Mouse (Mus musculus): ENCODE results near the gene Shbg. TPM values are rescaled to one million over a fixed set of nuclear protein-coding genes. Genes with fewer than 3 reads are reported as not detected.
"Not testable (repeated sequence)": the region's sequence is repeated elsewhere in the genome, so short reads cannot be mapped to it uniquely, and the experiment has no call there.

The Shbg gene
- polyA plus RNA-seq, 1 experiment from 2014 or later = not detected

GRCm38 (mm10) chr11:69635471-69635870 is 17.8 kb upstream of the Shbg start:
- WGBS = 88% methylated on average over 3 of the region's 3 CpGs

GRCm38 (mm10) chr11:69633128-69633866 is 15.6 kb upstream of the Shbg start:
- H3K9ac ChIP-seq (replicated peaks; ENCODE audit: low read depth, low read length) = peak overlapping the region; percentile 95
- ATAC-seq (ENCODE audit: low read depth) = peak; percentile 62
- under 1% methylated on average over 26 of the region's 50 CpGs for WGBS

More at GRCm38 (mm10) chr11:69635471-69635870, 17.8 kb upstream of the Shbg start:
- peaks cover 8% of the 10 kb centered on the region; the same call in 1 of the 2 replicates for H3K36me3 ChIP-seq (ENCODE audit: control insufficient read depth, insufficient read depth, low read length)
- no peaks in the 10 kb centered on the region for H3K9me3 ChIP-seq (ENCODE audit: control insufficient read depth, low read length)
- 0 out of 2 replicates have a peak overlapping the region, but pooled peaks have one; percentile 17 for H3K4me2 ChIP-seq (ENCODE audit: low read depth, low read length)
- H3K9ac ChIP-seq (replicated peaks; ENCODE audit: low read depth, low read length) = no peak overlapping the region; the same call in 1 of the 2 replicates
- H3K27me3 ChIP-seq (ENCODE audit: control insufficient read depth, insufficient read depth, low read length) = no peaks in the 10 kb centered on the region
- H3K4me1 ChIP-seq (ENCODE audit: control insufficient read depth, insufficient read depth, low read length) = peaks cover 18% of the 10 kb centered on the region
- no peak overlapping the region for H3K27ac ChIP-seq (ENCODE audit: low read depth, low read length)
- no peak overlapping the region for H3K4me3 ChIP-seq (ENCODE audit: low read depth, low read length)
- no peak for ATAC-seq (ENCODE audit: low read depth)

GRCm38 (mm10) chr11:69632284-69633089 is 14.8 kb upstream of the Shbg start, which contains the start of gene Fxr2:
Gene Fxr2, plus strand, starts transcription at chr11:69632990.
- peak within 1 kb of the TSS; percentile 95 for H3K9ac ChIP-seq (replicated peaks; ENCODE audit: low read depth, low read length)
- peak; percentile 98 for ATAC-seq (ENCODE audit: low read depth)
- H3K27ac ChIP-seq (ENCODE audit: low read depth, low read length) = peak within 1 kb of the TSS; percentile 94
- WGBS = under 1% methylated on average over 35 of the region's 56 CpGs
- H3K4me3 ChIP-seq (ENCODE audit: low read depth, low read length) = peak within 1 kb of the TSS; percentile 89
- H3K4me1 ChIP-seq (ENCODE audit: control insufficient read depth, insufficient read depth, low read length) = peaks cover 18% of the 10 kb centered on the region
- no peaks in the 10 kb centered on the region for H3K9me3 ChIP-seq (ENCODE audit: control insufficient read depth, low read length)
- H3K4me2 ChIP-seq (ENCODE audit: low read depth, low read length) = peak within 1 kb of the TSS; percentile 85
- no peaks in the 10 kb centered on the region for H3K27me3 ChIP-seq (ENCODE audit: control insufficient read depth, insufficient read depth, low read length)
- H3K36me3 ChIP-seq (ENCODE audit: control insufficient read depth, insufficient read depth, low read length) = no peaks in the 10 kb centered on the region

More at GRCm38 (mm10) chr11:69633128-69633866, 15.6 kb upstream of the Shbg start:
- Histone ChIP-seq H3K9me3 (ENCODE audit: control insufficient read depth, low read length) (no peaks in the 10 kb centered on the region), H3K4me1 (ENCODE audit: control insufficient read depth, insufficient read depth, low read length) (peaks cover 18% of the 10 kb centered on the region), H3K4me2 (ENCODE audit: low read depth, low read length) (peak overlapping the region; percentile 85), H3K4me3 (ENCODE audit: low read depth, low read length) (peak overlapping the region; percentile 89), H3K27me3 (ENCODE audit: control insufficient read depth, insufficient read depth, low read length) (no peaks in the 10 kb centered on the region), H3K27ac (ENCODE audit: low read depth, low read length) (peak overlapping the region; percentile 94), H3K36me3 (ENCODE audit: control insufficient read depth, insufficient read depth, low read length) (no peaks in the 10 kb centered on the region)

- 64% methylated on average over 1 of the region's 1 CpGs for WGBS
- Histone ChIP-seq H3K4me1 (ENCODE audit: control insufficient read depth, insufficient read depth, low read length) (peaks cover 9% of the 10 kb centered on the region), H3K36me3 (ENCODE audit: control insufficient read depth, insufficient read depth, low read length) (no peaks in the 10 kb centered on the region), H3K27ac (ENCODE audit: low read depth, low read length) (no peak overlapping the region), H3K9me3 (ENCODE audit: control insufficient read depth, low read length) (no peaks in the 10 kb centered on the region), H3K4me3 (ENCODE audit: low read depth, low read length) (no peak overlapping the region), H3K9ac (replicated peaks; ENCODE audit: low read depth, low read length) (no peak overlapping the region), H3K27me3 (ENCODE audit: control insufficient read depth, insufficient read depth, low read length) (no peaks in the 10 kb centered on the region), H3K4me2 (ENCODE audit: low read depth, low read length) (no peak overlapping the region)
- ATAC-seq (ENCODE audit: low read depth) = no peak
These were observed 12.1 kb upstream of the Shbg start for GRCm38 (mm10) chr11:69629802-69630201.

GRCm38 (mm10) chr11:69628286-69628685 is 10.6 kb upstream of the Shbg start:
- Histone ChIP-seq H3K4me1 (ENCODE audit: control insufficient read depth, insufficient read depth, low read length) (no peaks in the 10 kb centered on the region), H3K9me3 (ENCODE audit: control insufficient read depth, low read length) (no peaks in the 10 kb centered on the region), H3K9ac (replicated peaks; ENCODE audit: low read depth, low read length) (no peak overlapping the region), H3K4me2 (ENCODE audit: low read depth, low read length) (no peak overlapping the region), H3K36me3 (ENCODE audit: control insufficient read depth, insufficient read depth, low read length) (no peaks in the 10 kb centered on the region), H3K4me3 (ENCODE audit: low read depth, low read length) (no peak overlapping the region), H3K27ac (ENCODE audit: low read depth, low read length) (no peak overlapping the region), H3K27me3 (ENCODE audit: control insufficient read depth, insufficient read depth, low read length) (no peaks in the 10 kb centered on the region)
- no peak for ATAC-seq (ENCODE audit: low read depth)
- WGBS = 34% methylated on average over 6 of the region's 6 CpGs

GRCm38 (mm10) chr11:69624339-69624738 is 6.6 kb upstream of the Shbg start:
- H3K27ac ChIP-seq (ENCODE audit: low read depth, low read length); H3K9ac ChIP-seq (replicated peaks; ENCODE audit: low read depth, low read length); H3K4me3 ChIP-seq (ENCODE audit: low read depth, low read length); H3K4me2 ChIP-seq (ENCODE audit: low read depth, low read length); H3K9me3 ChIP-seq (ENCODE audit: control insufficient read depth, low read length); H3K36me3 ChIP-seq (ENCODE audit: control insufficient read depth, insufficient read depth, low read length); H3K27me3 ChIP-seq (ENCODE audit: control insufficient read depth, insufficient read depth, low read length); ATAC-seq (ENCODE audit: low read depth); H3K4me1 ChIP-seq (ENCODE audit: control insufficient read depth, insufficient read depth, low read length): not testable (repeated sequence)
- WGBS = 86% methylated on average over 2 of the region's 2 CpGs

- ATAC-seq (ENCODE audit: low read depth) = no peak
- Histone ChIP-seq H3K27ac (ENCODE audit: low read depth, low read length) (no peak overlapping the region), H3K4me3 (ENCODE audit: low read depth, low read length) (peak overlapping the region; percentile 50), H3K4me1 (ENCODE audit: control insufficient read depth, insufficient read depth, low read length) (peaks cover 8% of the 10 kb centered on the region), H3K27me3 (ENCODE audit: control insufficient read depth, insufficient read depth, low read length) (no peaks in the 10 kb centered on the region), H3K9me3 (ENCODE audit: control insufficient read depth, low read length) (no peaks in the 10 kb centered on the region), H3K4me2 (ENCODE audit: low read depth, low read length) (peak overlapping the region; percentile 89), H3K36me3 (ENCODE audit: control insufficient read depth, insufficient read depth, low read length) (no peaks in the 10 kb centered on the region), H3K9ac (replicated peaks; ENCODE audit: low read depth, low read length) (peak overlapping the region; percentile 78; the same call in 1 of the 2 replicates)
- 63% methylated on average over 4 of the region's 4 CpGs for WGBS
These were observed 5.3 kb upstream of the Shbg start for GRCm38 (mm10) chr11:69623006-69623405.

DNA sequence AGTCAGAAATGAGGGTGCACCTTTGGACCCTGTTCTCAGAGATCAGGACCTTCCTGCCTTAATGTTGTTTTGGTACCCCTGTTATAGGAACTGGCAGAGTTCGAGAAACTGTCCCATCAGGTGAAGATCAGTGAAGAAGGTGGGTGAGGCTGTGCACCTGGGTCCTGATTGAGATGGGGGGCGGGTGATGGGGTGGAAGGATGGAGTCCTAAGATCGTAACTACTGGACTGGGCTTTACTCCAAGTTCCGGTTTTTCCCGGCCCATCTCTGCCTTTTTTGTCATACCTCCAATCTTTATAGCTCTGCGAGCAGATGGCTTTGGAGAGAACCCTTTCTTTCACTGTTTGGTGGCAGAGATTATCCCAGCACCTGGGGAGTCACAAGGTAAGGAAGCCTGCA is 4.7 kb upstream of the Shbg start:
- ATAC-seq (ENCODE audit: low read depth) = no peak; the same call in 1 of the 2 replicates
- peak overlapping the region; percentile 78 for H3K9ac ChIP-seq (replicated peaks; ENCODE audit: low read depth, low read length)
- no peaks in the 10 kb centered on the region for H3K9me3 ChIP-seq (ENCODE audit: control insufficient read depth, low read length)
- H3K4me2 ChIP-seq (ENCODE audit: low read depth, low read length) = peak overlapping the region; percentile 89
- H3K27ac ChIP-seq (ENCODE audit: low read depth, low read length) = peak overlapping the region; percentile 77
- peaks cover 8% of the 10 kb centered on the region for H3K4me1 ChIP-seq (ENCODE audit: control insufficient read depth, insufficient read depth, low read length)
- H3K27me3 ChIP-seq (ENCODE audit: control insufficient read depth, insufficient read depth, low read length) = no peaks in the 10 kb centered on the region
- H3K36me3 ChIP-seq (ENCODE audit: control insufficient read depth, insufficient read depth, low read length) = no peaks in the 10 kb centered on the region
- WGBS = 30% methylated on average over 6 of the region's 6 CpGs
- peak overlapping the region; percentile 50 for H3K4me3 ChIP-seq (ENCODE audit: low read depth, low read length)
